Mouse (Mus musculus) limb, embryonic 15.5 days (tissue): ENCODE measurements around the gene Pgs1. TPM values are rescaled to one million over a fixed set of nuclear protein-coding genes. Genes with fewer than 3 reads are reported as not detected.

Experiments used
- ATAC-seq: fragments of 200-750 bp; cut with Nextera tagmentation; 2 replicates; pipeline ENCODE4 v1.8.0; 2017; ENCODE audit warnings: low read depth, moderate TSS enrichment; ENCODE audit not compliant: insufficient number of reproducible peaks, low FRiP score, low TSS enrichment
- H3K27ac ChIP-seq: fragments of 300-500 bp; sonication (generic); 2 replicates; pipeline ENCODE4 v1.5.1; 2015; ENCODE audit warnings: moderate library complexity, mild to moderate bottlenecking, inconsistent platforms
- H3K27me3 ChIP-seq: fragments of 300-500 bp; sonication (generic); 2 replicates; pipeline ENCODE4 v1.6.1; 2015; ENCODE audit warnings: inconsistent platforms
- H3K36me3 ChIP-seq: fragments of 300-500 bp; sonication (generic); 2 replicates; pipeline ENCODE4 v1.6.1; 2015; ENCODE audit warnings: inconsistent platforms
- H3K4me1 ChIP-seq: fragments of 300-500 bp; sonication (generic); 2 replicates; pipeline ENCODE4 v1.6.1; 2015; ENCODE audit warnings: inconsistent platforms
- H3K4me2 ChIP-seq: fragments of 300-500 bp; sonication (generic); 2 replicates; pipeline ENCODE4 v1.6.1; 2015; ENCODE audit warnings: mild to moderate bottlenecking, inconsistent platforms
- H3K4me3 ChIP-seq: fragments of 300-500 bp; sonication (generic); 2 replicates; pipeline ENCODE4 v1.5.1; 2015; ENCODE audit warnings: mild to moderate bottlenecking, inconsistent platforms
- H3K9ac ChIP-seq: fragments of 300-500 bp; sonication (generic); 2 replicates; pipeline ENCODE4 v1.6.1; 2015; ENCODE audit warnings: inconsistent platforms
- H3K9me3 ChIP-seq: fragments of 300-500 bp; sonication (generic); 2 replicates; pipeline ENCODE4 v1.6.1; 2016; ENCODE audit warnings: inconsistent platforms
- WGBS: fragments of 180-500 bp; shearing (Covaris S2); methylation state at CpG from one replicate; pipeline ENCODE4 v1.1.7; 2015; 5-methylcytosine and 5-hydroxymethylcytosine counted together
- polyA plus RNA-seq: library from polyadenylated mRNA; unstranded; fragments of >200 nt; fragmentation: Nextera tagmentation; extraction: Ambion mirVana; gene quantifications from 2 replicates; pipeline ENCODE4 v1.2.1, GENCODE M21; 2015

Gene Pgs1
- polyA plus RNA-seq, 1 experiment from 2014 or later = 37.8 TPM

- Histone ChIP-seq H3K4me2 (no peak overlapping the region), H3K4me1 (peaks cover 38% of the 10 kb centered on the region), H3K36me3 (peaks cover 21% of the 10 kb centered on the region), H3K4me3 (no peak overlapping the region), H3K9ac (no peak overlapping the region), H3K27me3 (no peaks in the 10 kb centered on the region), H3K27ac (no peak overlapping the region), H3K9me3 (no peaks in the 10 kb centered on the region)
- ATAC-seq = no peak
- 85% methylated on average over 1 of the region's 1 CpGs for WGBS
These were observed 26.5 kb downstream of the Pgs1 start for GRCm38 (mm10) chr11:118012595-118012994.

- Histone ChIP-seq H3K36me3 (peaks cover 28% of the 10 kb centered on the region), H3K4me1 (peaks cover 30% of the 10 kb centered on the region), H3K9ac (no peak overlapping the region)
These were observed 27.2 kb downstream of the Pgs1 start for GRCm38 (mm10) chr11:118013339-118013738.

GRCm38 (mm10) chr11:118014391-118014995 is 28.4 kb downstream of the Pgs1 start:
- Histone ChIP-seq H3K9ac (no peak overlapping the region), H3K4me2 (no peak overlapping the region), H3K27me3 (no peaks in the 10 kb centered on the region), H3K36me3 (peaks cover 37% of the 10 kb centered on the region), H3K27ac (no peak overlapping the region), H3K9me3 (no peaks in the 10 kb centered on the region), H3K4me1 (peaks cover 19% of the 10 kb centered on the region), H3K4me3 (no peak overlapping the region)
- ATAC-seq = no peak
- WGBS = 77% methylated on average over 12 of the region's 12 CpGs

More at GRCm38 (mm10) chr11:118013339-118013738, 27.2 kb downstream of the Pgs1 start:
- Histone ChIP-seq H3K27me3 (no peaks in the 10 kb centered on the region), H3K27ac (no peak overlapping the region), H3K4me2 (no peak overlapping the region), H3K9me3 (no peaks in the 10 kb centered on the region), H3K4me3 (no peak overlapping the region)
- no peak for ATAC-seq
- 58% methylated on average over 2 of the region's 2 CpGs for WGBS

- Histone ChIP-seq H3K9ac (no peak overlapping the region), H3K27ac (no peak overlapping the region), H3K4me2 (no peak overlapping the region), H3K4me1 (peaks cover 10% of the 10 kb centered on the region), H3K9me3 (no peaks in the 10 kb centered on the region), H3K27me3 (no peaks in the 10 kb centered on the region), H3K36me3 (peaks cover 47% of the 10 kb centered on the region), H3K4me3 (no peak overlapping the region)
- WGBS = 86% methylated on average over 8 of the region's 8 CpGs
- ATAC-seq = no peak
These were observed 29.5 kb downstream of the Pgs1 start for GRCm38 (mm10) chr11:118015381-118016145.

GRCm38 (mm10) chr11:118018328-118018727 is 32.2 kb downstream of the Pgs1 start:
- H3K4me1 ChIP-seq = 0 out of 2 replicates have a peak, but pooled peaks cover 4% of the 10 kb centered on the region
- H3K9me3 ChIP-seq = no peaks in the 10 kb centered on the region
- H3K27ac ChIP-seq = no peak overlapping the region
- H3K4me3 ChIP-seq = no peak overlapping the region
- no peak for ATAC-seq
- no peak overlapping the region for H3K9ac ChIP-seq
- 94% methylated on average over 4 of the region's 4 CpGs for WGBS
- H3K4me2 ChIP-seq = no peak overlapping the region
- H3K27me3 ChIP-seq = no peaks in the 10 kb centered on the region
- peaks cover 63% of the 10 kb centered on the region for H3K36me3 ChIP-seq

GRCm38 (mm10) chr11:118021806-118022205 is 35.7 kb downstream of the Pgs1 start:
- H3K36me3 ChIP-seq = peaks cover 72% of the 10 kb centered on the region
- ATAC-seq = no peak

GRCm38 (mm10) chr11:118023475-118023874 is 37.4 kb downstream of the Pgs1 start:
- H3K27me3 ChIP-seq = no peaks in the 10 kb centered on the region
- H3K4me1 ChIP-seq = no peaks in the 10 kb centered on the region
- H3K9ac ChIP-seq = no peak overlapping the region
- no peak overlapping the region for H3K4me2 ChIP-seq
- H3K27ac ChIP-seq = no peak overlapping the region
- 89% methylated on average over 7 of the region's 7 CpGs for WGBS
- no peaks in the 10 kb centered on the region for H3K9me3 ChIP-seq
- H3K4me3 ChIP-seq = no peak overlapping the region
- peaks cover 60% of the 10 kb centered on the region for H3K36me3 ChIP-seq
- no peak for ATAC-seq

More at GRCm38 (mm10) chr11:118021806-118022205, 35.7 kb downstream of the Pgs1 start:
- no peaks in the 10 kb centered on the region for H3K9me3 ChIP-seq
- H3K4me1 ChIP-seq = no peaks in the 10 kb centered on the region
- no peak overlapping the region for H3K27ac ChIP-seq
- no peak overlapping the region for H3K4me2 ChIP-seq
- 60% methylated on average over 1 of the region's 1 CpGs for WGBS
- no peaks in the 10 kb centered on the region for H3K27me3 ChIP-seq
- no peak overlapping the region for H3K9ac ChIP-seq
- no peak overlapping the region for H3K4me3 ChIP-seq

- no peaks in the 10 kb centered on the region for H3K9me3 ChIP-seq
- ATAC-seq = no peak
- no peak overlapping the region for H3K27ac ChIP-seq
- H3K4me2 ChIP-seq = no peak overlapping the region
- H3K4me1 ChIP-seq = no peaks in the 10 kb centered on the region
- H3K36me3 ChIP-seq = peaks cover 56% of the 10 kb centered on the region
- no peaks in the 10 kb centered on the region for H3K27me3 ChIP-seq
- no peak overlapping the region for H3K9ac ChIP-seq
- WGBS = 80% methylated on average over 2 of the region's 2 CpGs
- H3K4me3 ChIP-seq = no peak overlapping the region
These were observed 38.0 kb downstream of the Pgs1 start for GRCm38 (mm10) chr11:118024111-118024510.

GRCm38 (mm10) chr11:118029170-118029569 is 43.1 kb downstream of the Pgs1 start:
- Histone ChIP-seq H3K27ac (no peak overlapping the region; the same call in 1 of the 2 replicates), H3K9me3 (no peaks in the 10 kb centered on the region), H3K4me2 (no peak overlapping the region), H3K9ac (no peak overlapping the region), H3K27me3 (no peaks in the 10 kb centered on the region), H3K4me1 (no peaks in the 10 kb centered on the region; the same call in 1 of the 2 replicates), H3K36me3 (peaks cover 25% of the 10 kb centered on the region), H3K4me3 (no peak overlapping the region)
- WGBS = 83% methylated on average over 6 of the region's 6 CpGs
- no peak for ATAC-seq

GRCm38 (mm10) chr11:118031134-118031533 is 45.0 kb downstream of the Pgs1 start:
- H3K27me3 ChIP-seq = no peaks in the 10 kb centered on the region
- 95% methylated on average over 9 of the region's 9 CpGs for WGBS
- H3K4me1 ChIP-seq = peaks cover 9% of the 10 kb centered on the region
- H3K9ac ChIP-seq = no peak overlapping the region
- H3K4me3 ChIP-seq = no peak overlapping the region
- no peak overlapping the region for H3K27ac ChIP-seq
- ATAC-seq = no peak
- peaks cover 8% of the 10 kb centered on the region; the same call in 1 of the 2 replicates for H3K36me3 ChIP-seq
- no peak overlapping the region for H3K4me2 ChIP-seq
- H3K9me3 ChIP-seq = no peaks in the 10 kb centered on the region

- no peak overlapping the region for H3K9ac ChIP-seq
- peaks cover 9% of the 10 kb centered on the region for H3K4me1 ChIP-seq
- no peak for ATAC-seq
- WGBS = 58% methylated on average over 13 of the region's 13 CpGs
- H3K27me3 ChIP-seq = no peaks in the 10 kb centered on the region
- H3K27ac ChIP-seq = no peak overlapping the region
- no peak overlapping the region for H3K4me3 ChIP-seq
- no peaks in the 10 kb centered on the region for H3K9me3 ChIP-seq
- peaks cover 8% of the 10 kb centered on the region; the same call in 1 of the 2 replicates for H3K36me3 ChIP-seq
- H3K4me2 ChIP-seq = no peak overlapping the region
These were observed 48.3 kb downstream of the Pgs1 start for GRCm38 (mm10) chr11:118034395-118034794.

GRCm38 (mm10) chr11:118035068-118035467 is 49.0 kb downstream of the Pgs1 start:
- 34% methylated on average over 9 of the region's 9 CpGs for WGBS
- no peaks in the 10 kb centered on the region for H3K9me3 ChIP-seq
- no peak overlapping the region for H3K9ac ChIP-seq
- no peak for ATAC-seq
- H3K36me3 ChIP-seq = peaks cover 8% of the 10 kb centered on the region; the same call in 1 of the 2 replicates
- no peaks in the 10 kb centered on the region for H3K27me3 ChIP-seq
- H3K27ac ChIP-seq = no peak overlapping the region
- H3K4me3 ChIP-seq = no peak overlapping the region
- no peak overlapping the region for H3K4me2 ChIP-seq
- peaks cover 9% of the 10 kb centered on the region for H3K4me1 ChIP-seq
